Mouse (Mus musculus) cerebellum, adult 9-11 months (tissue): ENCODE results near the gene Ank2.

Experiments
- DNase-seq: peaks from one replicate; pipeline ENCODE4 v3.0.0; 2022

Gene Ank2

GRCm38 (mm10) chr3:127109413-127109812 lies 389.7 kb downstream of the Ank2 start:
- DNase-seq: no peak

- DNase-seq: peak; percentile 34
Measured at GRCm38 (mm10) chr3:127108481-127108880, 390.7 kb downstream of the Ank2 start.

GRCm38 (mm10) chr3:127107281-127107680 lies 391.9 kb downstream of the Ank2 start:
- DNase-seq: peak; percentile 83

- DNase-seq: no peak
Measured at GRCm38 (mm10) chr3:127101326-127101725, 397.8 kb downstream of the Ank2 start.

GRCm38 (mm10) chr3:127097745-127098144 lies 401.4 kb downstream of the Ank2 start:
- no peak for DNase-seq

GRCm38 (mm10) chr3:127097106-127097505 lies 402.0 kb downstream of the Ank2 start:
- no peak for DNase-seq

GRCm38 (mm10) chr3:127093631-127094030 lies 405.5 kb downstream of the Ank2 start:
- no peak for DNase-seq

GRCm38 (mm10) chr3:127087574-127087973 lies 411.6 kb downstream of the Ank2 start:
- DNase-seq: no peak

GRCm38 (mm10) chr3:127086834-127087506 lies 412.2 kb downstream of the Ank2 start:
- no peak for DNase-seq

GRCm38 (mm10) chr3:127077369-127077768 lies 421.8 kb downstream of the Ank2 start:
- DNase-seq: no peak

- peak; percentile 84 for DNase-seq
Measured at GRCm38 (mm10) chr3:127075531-127076280, 423.4 kb downstream of the Ank2 start.

GRCm38 (mm10) chr3:127071471-127071870 lies 427.7 kb downstream of the Ank2 start:
- peak; percentile 71 for DNase-seq

GRCm38 (mm10) chr3:127063654-127064386 lies 435.3 kb downstream of the Ank2 start:
- DNase-seq: no peak

- no peak for DNase-seq
Measured at GRCm38 (mm10) chr3:127059671-127060070, 439.5 kb downstream of the Ank2 start.

GRCm38 (mm10) chr3:127041288-127041687 lies 457.9 kb downstream of the Ank2 start:
- no peak for DNase-seq

- DNase-seq: peak; percentile 30
Measured at GRCm38 (mm10) chr3:127038570-127038969, 460.6 kb downstream of the Ank2 start.

- DNase-seq: no peak
Measured at GRCm38 (mm10) chr3:127036118-127036517, 463.0 kb downstream of the Ank2 start.

- no peak for DNase-seq
Measured at GRCm38 (mm10) chr3:127035540-127035939, 463.6 kb downstream of the Ank2 start.

GRCm38 (mm10) chr3:127034983-127035382 lies 464.2 kb downstream of the Ank2 start:
- no peak for DNase-seq

- no peak for DNase-seq
Measured at GRCm38 (mm10) chr3:127023992-127024391, 475.2 kb downstream of the Ank2 start.

- no peak for DNase-seq
Measured at GRCm38 (mm10) chr3:127020167-127020566, 479.0 kb downstream of the Ank2 start.

- DNase-seq: no peak
Measured at GRCm38 (mm10) chr3:127019728-127020127, 479.4 kb downstream of the Ank2 start.

- DNase-seq: no peak
Measured at GRCm38 (mm10) chr3:127019109-127019508, 480.0 kb downstream of the Ank2 start.

- DNase-seq: no peak
Measured at GRCm38 (mm10) chr3:127017523-127017922, 481.6 kb downstream of the Ank2 start.
